Mouse (Mus musculus) lung, embryonic 16.5 days (tissue): ENCODE measurements around the gene Agfg2. TPM values are rescaled to one million over a fixed set of nuclear protein-coding genes. Genes with fewer than 3 reads are reported as not detected.

ENCODE experiments used
- ATAC-seq: fragments of 200-750 bp; cut with Nextera tagmentation; 2 replicates; pipeline ENCODE4 v1.8.0; 2017; ENCODE audit warnings: low read depth, mild to moderate bottlenecking, moderate library complexity
- H3K27ac ChIP-seq: fragments of 300-500 bp; sonication (generic); 2 replicates; pipeline ENCODE4 v1.5.1; 2014; ENCODE audit warnings: mild to moderate bottlenecking, control low read depth, low read length
- H3K27me3 ChIP-seq: fragments of 300-500 bp; sonication (generic); 2 replicates; pipeline ENCODE4 v1.6.1; 2014; ENCODE audit warnings: low read depth, low read length, mixed read lengths; ENCODE audit not compliant: control insufficient read depth, insufficient read depth
- H3K36me3 ChIP-seq: fragments of 300-500 bp; sonication (generic); 2 replicates; pipeline ENCODE4 v1.6.1; 2014; ENCODE audit warnings: low read length; ENCODE audit not compliant: control insufficient read depth, insufficient read depth
- H3K4me1 ChIP-seq: fragments of 300-500 bp; sonication (generic); replicated peaks from 2 replicates; pipeline ENCODE4 v1.6.1; 2014; ENCODE audit warnings: low read length, mixed read lengths; ENCODE audit not compliant: control insufficient read depth, insufficient read depth
- H3K4me2 ChIP-seq: fragments of 300-500 bp; sonication (generic); 2 replicates; pipeline ENCODE4 v1.6.1; 2014; ENCODE audit warnings: low read depth, low read length, control low read depth
- H3K4me3 ChIP-seq: fragments of 300-500 bp; sonication (generic); 2 replicates; pipeline ENCODE4 v1.5.1; 2014; ENCODE audit warnings: mild to moderate bottlenecking, low read length, control low read depth
- H3K9ac ChIP-seq: fragments of 300-500 bp; sonication (generic); 2 replicates; pipeline ENCODE4 v1.6.1; 2014; ENCODE audit warnings: low read length, control low read depth
- H3K9me3 ChIP-seq: fragments of 300-500 bp; sonication (generic); 2 replicates; pipeline ENCODE4 v1.6.1; 2016; ENCODE audit warnings: low read length; ENCODE audit not compliant: control insufficient read depth
- WGBS: fragments of 180-500 bp; shearing (Covaris S2); extraction: QIAGEN DNeasy Blood & Tissue Kit; methylation state at CpG from one replicate; pipeline ENCODE4 v1.1.7; 2014; 5-methylcytosine and 5-hydroxymethylcytosine counted together
- polyA plus RNA-seq: library from polyadenylated mRNA; unstranded; fragments of >200 nt; fragmentation: Nextera tagmentation; extraction: Ambion mirVana; gene quantifications from 2 replicates; pipeline ENCODE4 v1.2.1, GENCODE M21; 2015

The Agfg2 gene
- polyA plus RNA-seq, 1 experiment from 2014 or later: 14.2 TPM

- H3K36me3 ChIP-seq: peaks cover 45% of the 10 kb centered on the region
- H3K4me2 ChIP-seq: no peak within 1 kb of the TSS
- no peak for ATAC-seq
- peaks cover 20% of the 10 kb centered on the region for H3K27me3 ChIP-seq
- no peak within 1 kb of the TSS for H3K4me3 ChIP-seq
- WGBS: 82% methylated on average over 19 of the region's 19 CpGs
- no peak within 1 kb of the TSS for H3K9ac ChIP-seq
- no peak within 1 kb of the TSS for H3K27ac ChIP-seq
- no peaks in the 10 kb centered on the region for H3K9me3 ChIP-seq
- H3K4me1 ChIP-seq: peaks cover 8% of the 10 kb centered on the region
Observed at GRCm38 (mm10) chr5:137641054-137641453, 43.5 kb downstream of the Agfg2 start, which contains the start of gene Sap25. TSS of gene Sap25 (plus strand) at chr5:137641334.

DNA sequence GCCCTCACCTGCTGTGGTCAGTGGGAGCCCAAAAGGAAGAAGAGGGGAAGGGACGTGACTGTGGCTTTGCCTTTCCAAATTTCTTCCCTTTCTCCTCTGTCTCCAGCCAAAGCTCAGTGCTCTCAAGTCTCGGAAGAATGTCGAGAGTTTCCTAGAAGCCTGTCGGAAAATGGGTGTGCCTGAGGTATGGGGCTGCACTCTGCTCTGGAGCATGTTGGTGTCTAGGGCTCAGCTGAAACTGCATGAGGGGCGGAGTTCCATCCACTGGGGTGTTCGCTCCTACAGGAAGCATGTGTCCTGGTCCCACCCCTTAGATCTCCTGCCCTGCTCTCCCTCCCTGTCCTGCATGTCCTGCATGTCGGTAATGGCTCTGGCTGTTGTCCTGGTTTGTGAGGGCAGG, 45.1 kb downstream of the Agfg2 start:
- Histone ChIP-seq H3K4me1 (no peaks in the 10 kb centered on the region), H3K27ac (no peak overlapping the region; the same call in 1 of the 2 replicates), H3K27me3 (peaks cover 6% of the 10 kb centered on the region; the same call in 1 of the 2 replicates), H3K4me2 (no peak overlapping the region), H3K9me3 (no peaks in the 10 kb centered on the region), H3K36me3 (peaks cover 50% of the 10 kb centered on the region), H3K9ac (no peak overlapping the region), H3K4me3 (no peak overlapping the region)
- WGBS: 66% methylated on average over 7 of the region's 7 CpGs
- ATAC-seq: peak; percentile 35; the same call in 1 of the 2 replicates

GRCm38 (mm10) chr5:137633397-137634084, 51.0 kb downstream of the Agfg2 start:
- 73% methylated on average over 12 of the region's 12 CpGs for WGBS
- Histone ChIP-seq H3K36me3 (peaks cover 31% of the 10 kb centered on the region), H3K27ac (peak overlapping the region; percentile 62)

DNA sequence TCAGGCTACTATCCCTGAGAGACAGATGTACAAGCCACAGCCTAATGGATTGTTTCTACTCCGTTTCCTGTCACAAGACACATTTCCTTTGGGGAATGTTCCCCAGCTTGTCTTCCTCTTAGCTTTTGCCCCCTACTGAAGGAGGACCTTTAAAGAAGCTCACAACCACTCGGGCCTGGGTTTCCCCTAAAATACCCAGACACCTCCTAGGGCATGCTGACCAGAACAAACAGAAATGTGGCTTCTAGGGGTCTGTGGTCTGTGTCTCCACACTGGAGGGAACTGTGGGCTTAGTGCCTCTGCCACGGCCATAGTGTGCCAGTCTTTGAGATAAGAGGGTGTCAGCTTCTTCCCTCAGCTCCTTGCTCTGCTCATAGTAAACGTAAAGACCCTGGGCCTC, 52.9 kb downstream of the Agfg2 start:
- peak overlapping the region; percentile 87 for H3K9ac ChIP-seq
- no peaks in the 10 kb centered on the region for H3K27me3 ChIP-seq
- H3K36me3 ChIP-seq: peaks cover 12% of the 10 kb centered on the region
- H3K4me1 ChIP-seq: peaks cover 40% of the 10 kb centered on the region
- peak overlapping the region; percentile 99 for H3K27ac ChIP-seq
- peak overlapping the region; percentile 91 for H3K4me3 ChIP-seq
- ATAC-seq: no peak
- peak overlapping the region; percentile 57 for H3K4me2 ChIP-seq
- WGBS: 45% methylated on average over 4 of the region's 4 CpGs
- no peaks in the 10 kb centered on the region for H3K9me3 ChIP-seq

More at GRCm38 (mm10) chr5:137633397-137634084, 51.0 kb downstream of the Agfg2 start:
- peaks cover 37% of the 10 kb centered on the region for H3K4me1 ChIP-seq
- H3K4me3 ChIP-seq: no peak overlapping the region
- H3K4me2 ChIP-seq: no peak overlapping the region
- no peaks in the 10 kb centered on the region for H3K27me3 ChIP-seq
- H3K9ac ChIP-seq: peak overlapping the region; percentile 8; the same call in 1 of the 2 replicates
- no peak for ATAC-seq
- no peaks in the 10 kb centered on the region for H3K9me3 ChIP-seq

DNA sequence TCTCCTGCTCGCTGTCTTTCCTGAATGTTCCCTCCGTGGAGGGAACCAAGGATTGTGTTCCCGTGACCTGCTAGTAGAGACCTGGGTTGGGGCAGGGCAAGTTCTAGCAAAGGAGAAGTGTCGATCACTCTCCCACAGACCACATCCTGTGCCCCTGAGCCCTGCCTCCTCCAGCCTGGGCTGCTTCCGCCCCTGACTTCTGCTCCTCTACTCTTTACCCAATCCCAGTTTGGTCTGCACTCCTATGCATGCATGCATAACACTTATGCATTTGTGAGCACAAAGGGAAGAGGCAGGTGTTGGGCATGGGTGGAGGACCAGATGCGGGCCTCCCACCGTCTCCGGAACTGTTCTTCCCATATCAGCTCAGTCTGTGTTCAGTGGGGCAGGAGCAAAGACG, 53.4 kb downstream of the Agfg2 start:
- Histone ChIP-seq H3K4me3 (peak overlapping the region; percentile 91), H3K4me2 (peak overlapping the region; percentile 57), H3K9ac (peak overlapping the region; percentile 87), H3K4me1 (peaks cover 40% of the 10 kb centered on the region), H3K36me3 (peaks cover 12% of the 10 kb centered on the region), H3K9me3 (no peaks in the 10 kb centered on the region), H3K27me3 (no peaks in the 10 kb centered on the region), H3K27ac (peak overlapping the region; percentile 99)
- no peak for ATAC-seq
- 61% methylated on average over 9 of the region's 9 CpGs for WGBS

- Histone ChIP-seq H3K9me3 (no peaks in the 10 kb centered on the region), H3K27ac (peak overlapping the region; percentile 99), H3K4me3 (peak overlapping the region; percentile 91), H3K4me1 (peaks cover 40% of the 10 kb centered on the region), H3K9ac (peak overlapping the region; percentile 87), H3K27me3 (no peaks in the 10 kb centered on the region), H3K36me3 (peaks cover 9% of the 10 kb centered on the region), H3K4me2 (peak overlapping the region; percentile 57)
- ATAC-seq: no peak
- 7% methylated on average over 3 of the region's 3 CpGs for WGBS
Observed at GRCm38 (mm10) chr5:137630602-137631001, 53.9 kb downstream of the Agfg2 start.

- WGBS: 8% methylated on average over 6 of the region's 6 CpGs
- Histone ChIP-seq H3K27me3 (no peaks in the 10 kb centered on the region), H3K4me2 (peak overlapping the region; percentile 57), H3K27ac (peak overlapping the region; percentile 99), H3K4me3 (peak overlapping the region; percentile 91), H3K9ac (peak overlapping the region; percentile 87), H3K4me1 (peaks cover 40% of the 10 kb centered on the region), H3K36me3 (peaks cover 7% of the 10 kb centered on the region), H3K9me3 (no peaks in the 10 kb centered on the region)
- peak; percentile 5; the same call in 1 of the 2 replicates for ATAC-seq
Observed at GRCm38 (mm10) chr5:137629906-137630545, 54.5 kb downstream of the Agfg2 start.

DNA sequence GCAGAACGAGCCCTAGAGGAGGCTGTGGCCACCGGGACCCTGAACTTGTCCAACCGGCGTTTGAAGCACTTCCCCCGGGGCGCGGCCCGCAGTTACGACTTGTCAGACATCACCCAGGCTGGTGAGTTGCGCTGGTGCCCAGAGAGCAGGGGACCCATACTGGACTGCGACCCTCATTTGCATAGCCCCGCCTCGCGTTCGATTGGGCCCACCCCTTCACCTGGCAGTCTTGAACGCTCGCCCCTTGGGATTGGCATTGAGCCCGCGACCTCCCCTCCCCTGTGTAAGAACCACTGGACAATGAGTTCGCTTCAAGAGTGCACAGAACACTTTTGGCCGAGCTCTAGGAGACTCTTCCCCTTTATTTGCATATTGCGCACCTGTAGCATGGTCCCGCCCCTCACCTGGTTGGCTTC, 55.2 kb downstream of the Agfg2 start:
- Histone ChIP-seq H3K9me3 (no peaks in the 10 kb centered on the region), H3K27ac (peak overlapping the region; percentile 99), H3K36me3 (peaks cover 7% of the 10 kb centered on the region), H3K9ac (peak overlapping the region; percentile 87), H3K4me3 (peak overlapping the region; percentile 91), H3K4me1 (peaks cover 40% of the 10 kb centered on the region), H3K27me3 (no peaks in the 10 kb centered on the region), H3K4me2 (peak overlapping the region; percentile 57)
- peak; percentile 31 for ATAC-seq
- under 1% methylated on average over 23 of the region's 23 CpGs for WGBS
